Mouse (Mus musculus) heart, postnatal 0 days (tissue): Measurements from ENCODE around the gene Foxp1. TPM values are rescaled to one million over a fixed set of nuclear protein-coding genes. Genes with fewer than 3 reads are reported as not detected.

ENCODE experiments used
- ATAC-seq: fragments of 200-750 bp; cut with Nextera tagmentation; 2 replicates; pipeline ENCODE4 v1.8.0; 2017; ENCODE audit warnings: low read depth, moderate number of reproducible peaks, moderate library complexity; ENCODE audit not compliant: insufficient read depth
- DNase-seq: peaks from one replicate; pipeline ENCODE4 v3.0.0-alpha.2; 2016; ENCODE audit warnings: low spot score
- H3K27ac ChIP-seq: fragments of 300-500 bp; sonication (generic); 2 replicates; pipeline ENCODE4 v1.5.1; 2014; ENCODE audit warnings: low read depth, mild to moderate bottlenecking
- H3K27me3 ChIP-seq: fragments of 300-500 bp; sonication (generic); 2 replicates; pipeline ENCODE4 v1.6.1; 2014; ENCODE audit warnings: low read length, mixed read lengths; ENCODE audit not compliant: control insufficient read depth, insufficient read depth
- H3K36me3 ChIP-seq: fragments of 300-500 bp; sonication (generic); replicated peaks from 2 replicates; pipeline ENCODE4 v1.6.1; 2014; ENCODE audit warnings: low read length, mixed read lengths; ENCODE audit not compliant: control insufficient read depth, insufficient read depth
- H3K4me1 ChIP-seq: fragments of 300-500 bp; sonication (generic); 2 replicates; pipeline ENCODE4 v1.6.1; 2014; ENCODE audit warnings: antibody characterized with exemption; ENCODE audit not compliant: control insufficient read depth, insufficient read depth
- H3K4me2 ChIP-seq: fragments of 300-500 bp; sonication (generic); 2 replicates; pipeline ENCODE4 v1.6.1; 2014; ENCODE audit warnings: low read depth, mild to moderate bottlenecking, low read length, moderate library complexity
- H3K4me3 ChIP-seq: fragments of 300-500 bp; sonication (generic); 2 replicates; pipeline ENCODE4 v1.5.1; 2014; ENCODE audit warnings: low read depth, low read length
- H3K9ac ChIP-seq: fragments of 300-500 bp; sonication (generic); replicated peaks from 2 replicates; pipeline ENCODE4 v1.6.1; 2014; ENCODE audit warnings: low read depth, low read length, mixed read lengths
- H3K9me3 ChIP-seq: fragments of 300-500 bp; sonication (generic); replicated peaks from 2 replicates; pipeline ENCODE4 v1.6.1; 2016; ENCODE audit warnings: low read length; ENCODE audit not compliant: control insufficient read depth
- CTCF ChIP-seq: IDR thresholded peaks from 2 replicates; pipeline ENCODE4 v1.5.1; 2016; ENCODE audit warnings: antibody characterized with exemption, control low read depth, low read depth
- EP300 ChIP-seq: IDR thresholded peaks from 2 replicates; pipeline ENCODE4 v1.6.1; 2016; ENCODE audit warnings: antibody characterized with exemption, low read depth
- WGBS: fragments of 180-500 bp; shearing (Covaris S2); extraction: QIAGEN DNeasy Blood & Tissue Kit; methylation state at CpG from one replicate; pipeline ENCODE4 v1.1.7; 2014; 5-methylcytosine and 5-hydroxymethylcytosine counted together
- polyA plus RNA-seq: library from polyadenylated mRNA; unstranded; fragments of >200 nt; fragmentation: Nextera tagmentation; extraction: Ambion mirVana; gene quantifications from 2 replicates; pipeline ENCODE4 v1.2.1, GENCODE M21; 2015
- total RNA-seq: library from RNA; depleted of rRNA; stranded (reverse); fragments of >200 nt; gene quantifications from 2 replicates; pipeline ENCODE4 v1.2.3, GENCODE M21; 2014; ENCODE audit warnings: low replicate concordance

The Foxp1 gene
- total and polyA plus RNA-seq, 2 experiments from 2014 or later, result 40.7 to 88.1 TPM

- WGBS, result 63% methylated on average over 6 of the region's 6 CpGs
- ATAC-seq (no peak), DNase-seq (no peak)
- Histone ChIP-seq H3K27ac (no peak overlapping the region), H3K36me3 (peaks cover 20% of the 10 kb centered on the region), H3K27me3 (no peaks in the 10 kb centered on the region), H3K9ac (no peak overlapping the region), H3K4me3 (no peak overlapping the region), H3K4me2 (no peak overlapping the region), H3K9me3 (no peaks in the 10 kb centered on the region), H3K4me1 (peaks cover 13% of the 10 kb centered on the region; the same call in 1 of the 2 replicates)
- no peak for TF ChIP-seq CTCF
- TF ChIP-seq EP300, result no peak
These were observed 566.8 kb downstream of the Foxp1 start for GRCm38 (mm10) chr6:98955706-98956105.

- Histone ChIP-seq H3K9ac (no peak overlapping the region), H3K4me3 (no peak overlapping the region), H3K9me3 (no peaks in the 10 kb centered on the region), H3K27ac (no peak overlapping the region), H3K4me1 (peaks cover 25% of the 10 kb centered on the region), H3K4me2 (no peak overlapping the region), H3K27me3 (no peaks in the 10 kb centered on the region), H3K36me3 (peaks cover 20% of the 10 kb centered on the region)
- DNase-seq, result no peak
- WGBS, result 95% methylated on average over 5 of the region's 5 CpGs
- no peak for ATAC-seq
- TF ChIP-seq CTCF (no peak), EP300 (no peak)
These were observed 568.1 kb downstream of the Foxp1 start for GRCm38 (mm10) chr6:98954439-98954838.

- H3K4me1 ChIP-seq, result peaks cover 33% of the 10 kb centered on the region
These were observed 572.8 kb downstream of the Foxp1 start for GRCm38 (mm10) chr6:98949703-98950191.

GRCm38 (mm10) chr6:98949286-98949685, 573.2 kb downstream of the Foxp1 start:
- Histone ChIP-seq H3K4me1 (peaks cover 33% of the 10 kb centered on the region), H3K9ac (no peak overlapping the region), H3K36me3 (peaks cover 47% of the 10 kb centered on the region), H3K4me2 (peak overlapping the region; percentile 14), H3K27ac (peak overlapping the region; percentile 76), H3K4me3 (no peak overlapping the region), H3K27me3 (no peaks in the 10 kb centered on the region), H3K9me3 (no peaks in the 10 kb centered on the region)
- TF ChIP-seq CTCF (no peak), EP300 (no peak)
- 44% methylated on average over 7 of the region's 7 CpGs for WGBS
- DNase-seq (no peak), ATAC-seq (no peak)

More at GRCm38 (mm10) chr6:98949703-98950191, 572.8 kb downstream of the Foxp1 start:
- peak; percentile 31 for DNase-seq
- 21% methylated on average over 6 of the region's 6 CpGs for WGBS
- H3K27me3 ChIP-seq, result no peaks in the 10 kb centered on the region
- no peaks in the 10 kb centered on the region for H3K9me3 ChIP-seq
- H3K36me3 ChIP-seq, result peaks cover 45% of the 10 kb centered on the region
- peak overlapping the region; percentile 76 for H3K27ac ChIP-seq
- peak; percentile 77 for ATAC-seq
- peak overlapping the region; percentile 14 for H3K4me2 ChIP-seq
- no peak overlapping the region for H3K9ac ChIP-seq
- TF ChIP-seq CTCF, result no peak
- no peak for TF ChIP-seq EP300
- H3K4me3 ChIP-seq, result no peak overlapping the region

GRCm38 (mm10) chr6:98948153-98949141, 574.1 kb downstream of the Foxp1 start:
- TF ChIP-seq EP300 (no peak), CTCF (no peak)
- Histone ChIP-seq H3K4me3 (no peak overlapping the region), H3K9ac (no peak overlapping the region), H3K27me3 (no peaks in the 10 kb centered on the region), H3K36me3 (peaks cover 48% of the 10 kb centered on the region), H3K27ac (peak overlapping the region; percentile 76), H3K4me1 (peaks cover 33% of the 10 kb centered on the region), H3K4me2 (no peak overlapping the region), H3K9me3 (no peaks in the 10 kb centered on the region)
- ATAC-seq, result no peak
- 87% methylated on average over 21 of the region's 21 CpGs for WGBS
- no peak for DNase-seq
